Mouse (Mus musculus) forebrain, embryonic 12.5 days (tissue): ENCODE results near the gene Wnt4. TPM values are rescaled to one million over a fixed set of nuclear protein-coding genes. Genes with fewer than 3 reads are reported as not detected.

Source experiments
- ATAC-seq: fragments of 200-750 bp; cut with Nextera tagmentation; 2 replicates; pipeline ENCODE4 v1.8.0; 2017; ENCODE audit warnings: moderate TSS enrichment; ENCODE audit not compliant: low FRiP score
- H3K27ac ChIP-seq: fragments of 300-500 bp; sonication (generic); 2 replicates; pipeline ENCODE4 v1.5.1; 2016; ENCODE audit warnings: mild to moderate bottlenecking
- H3K27me3 ChIP-seq: fragments of 300-500 bp; sonication (generic); 2 replicates; pipeline ENCODE4 v1.6.1; 2016; ENCODE audit warnings: mild to moderate bottlenecking
- H3K36me3 ChIP-seq: fragments of 300-500 bp; sonication (generic); replicated peaks from 2 replicates; pipeline ENCODE4 v1.6.1; 2016; ENCODE audit warnings: mild to moderate bottlenecking
- H3K4me1 ChIP-seq: fragments of 300-500 bp; sonication (generic); 2 replicates; pipeline ENCODE4 v1.6.1; 2016
- H3K4me2 ChIP-seq: fragments of 300-500 bp; sonication (generic); 2 replicates; pipeline ENCODE4 v1.6.1; 2016; ENCODE audit warnings: mild to moderate bottlenecking, moderate library complexity
- H3K4me3 ChIP-seq: fragments of 300-500 bp; sonication (generic); replicated peaks from 2 replicates; pipeline ENCODE4 v1.5.1; 2016; ENCODE audit warnings: mild to moderate bottlenecking
- H3K9ac ChIP-seq: fragments of 300-500 bp; sonication (generic); 2 replicates; pipeline ENCODE4 v1.6.1; 2016; ENCODE audit warnings: mild to moderate bottlenecking
- H3K9me3 ChIP-seq: fragments of 300-500 bp; sonication (generic); 2 replicates; pipeline ENCODE4 v1.6.1; 2016
- WGBS: fragments of 180-500 bp; shearing (Covaris S2); methylation state at CpG from one replicate; pipeline ENCODE4 v1.1.7; 2016; 5-methylcytosine and 5-hydroxymethylcytosine counted together
- polyA plus RNA-seq: library from polyadenylated mRNA; unstranded; fragments of >200 nt; fragmentation: Nextera tagmentation; extraction: Ambion mirVana; gene quantifications from 2 replicates; pipeline ENCODE4 v1.2.1, GENCODE M21; 2016

The Wnt4 gene
- polyA plus RNA-seq, 1 experiment from 2014 or later, result 0.52 TPM

GRCm38 (mm10) chr4:137316027-137316770 is 38.9 kb downstream of the Wnt4 start:
- H3K4me2 ChIP-seq, result no peak overlapping the region
- WGBS, result 83% methylated on average over 4 of the region's 4 CpGs
- no peak overlapping the region for H3K4me3 ChIP-seq
- no peaks in the 10 kb centered on the region for H3K4me1 ChIP-seq
- H3K9ac ChIP-seq, result no peak overlapping the region
- peaks cover 44% of the 10 kb centered on the region for H3K36me3 ChIP-seq
- ATAC-seq, result no peak
- H3K27ac ChIP-seq, result no peak overlapping the region
- H3K27me3 ChIP-seq, result no peaks in the 10 kb centered on the region
- no peaks in the 10 kb centered on the region for H3K9me3 ChIP-seq

GRCm38 (mm10) chr4:137324926-137325325 is 47.6 kb downstream of the Wnt4 start:
- Histone ChIP-seq H3K9me3 (no peaks in the 10 kb centered on the region), H3K9ac (no peak overlapping the region), H3K4me3 (no peak overlapping the region), H3K27ac (no peak overlapping the region), H3K4me1 (no peaks in the 10 kb centered on the region), H3K4me2 (no peak overlapping the region), H3K36me3 (peaks cover 62% of the 10 kb centered on the region), H3K27me3 (no peaks in the 10 kb centered on the region)
- WGBS, result 90% methylated on average over 6 of the region's 6 CpGs
- ATAC-seq, result no peak

DNA sequence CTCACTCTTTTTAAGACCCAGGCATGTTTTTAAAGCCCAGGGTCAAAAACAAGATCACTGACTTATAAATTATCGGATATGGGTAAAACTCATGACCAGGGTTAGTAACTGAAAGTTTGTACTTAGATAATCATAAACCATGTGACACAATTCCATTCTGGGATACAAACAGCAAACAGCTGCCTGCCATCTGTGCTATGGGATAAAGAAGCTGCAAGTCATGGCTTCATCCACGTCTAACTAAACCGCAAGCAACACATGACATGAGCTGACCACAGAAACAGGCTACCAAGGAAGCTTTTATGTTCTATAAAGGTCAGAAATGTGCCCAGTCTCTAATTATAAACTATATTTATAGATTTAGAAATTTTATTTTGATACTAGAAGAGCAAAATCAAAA is 49.2 kb downstream of the Wnt4 start:
- Histone ChIP-seq H3K9me3 (no peaks in the 10 kb centered on the region), H3K4me2 (no peak overlapping the region), H3K9ac (no peak overlapping the region), H3K4me1 (no peaks in the 10 kb centered on the region), H3K36me3 (peaks cover 56% of the 10 kb centered on the region), H3K27ac (no peak overlapping the region), H3K4me3 (no peak overlapping the region), H3K27me3 (no peaks in the 10 kb centered on the region)
- ATAC-seq, result no peak
- WGBS, result 97% methylated on average over 3 of the region's 3 CpGs

GRCm38 (mm10) chr4:137332051-137332450 is 54.8 kb downstream of the Wnt4 start:
- no peak for ATAC-seq
- H3K27me3 ChIP-seq, result no peaks in the 10 kb centered on the region
- no peak overlapping the region for H3K9ac ChIP-seq
- no peaks in the 10 kb centered on the region for H3K9me3 ChIP-seq
- H3K36me3 ChIP-seq, result peaks cover 58% of the 10 kb centered on the region
- no peaks in the 10 kb centered on the region for H3K4me1 ChIP-seq
- no peak overlapping the region for H3K4me3 ChIP-seq
- no peak overlapping the region for H3K4me2 ChIP-seq
- H3K27ac ChIP-seq, result no peak overlapping the region

DNA sequence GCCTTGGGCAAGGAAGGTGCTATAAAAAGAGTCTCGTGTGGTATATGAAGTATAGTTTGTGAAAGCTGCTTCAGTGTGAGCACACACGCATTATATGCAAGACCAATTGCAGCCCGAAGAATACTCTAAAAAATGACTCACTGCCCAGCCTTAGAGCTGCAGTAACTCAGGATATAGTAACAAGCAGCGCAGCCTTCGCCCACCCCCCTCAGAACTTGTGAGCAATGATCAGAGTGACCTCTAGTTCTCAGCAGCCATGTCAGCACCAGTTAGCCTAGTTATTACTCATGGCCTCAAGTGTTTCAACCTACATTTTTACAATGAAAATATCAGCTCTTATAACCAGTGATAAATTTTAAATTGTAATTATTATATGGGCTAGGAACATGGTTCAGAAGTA is 59.2 kb downstream of the Wnt4 start:
- H3K36me3 ChIP-seq, result peaks cover 31% of the 10 kb centered on the region
- no peak for ATAC-seq
- WGBS, result 93% methylated on average over 5 of the region's 5 CpGs

DNA sequence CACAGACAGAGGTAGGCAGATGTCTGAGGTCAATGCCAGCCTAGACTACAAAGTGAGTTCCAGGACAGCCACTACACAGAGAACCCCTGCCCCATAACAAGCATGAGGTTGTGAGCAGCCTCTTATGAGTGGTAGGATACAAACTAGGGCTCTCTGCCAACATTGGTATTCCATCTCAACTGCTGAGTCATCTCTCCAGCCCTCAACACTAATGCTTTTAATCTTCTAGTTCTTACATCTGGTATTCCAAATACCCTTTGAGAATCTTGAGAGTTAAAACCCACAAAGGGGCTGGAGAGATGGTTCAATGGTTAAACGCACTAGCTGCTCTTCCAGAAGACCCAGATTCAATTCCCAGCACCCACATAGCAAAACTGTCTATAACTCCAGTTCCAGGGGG is 62.1 kb downstream of the Wnt4 start:
- H3K9ac ChIP-seq, result no peak overlapping the region
- ATAC-seq, result no peak

More for the DNA sequence above, 59.2 kb downstream of the Wnt4 start:
- H3K27me3 ChIP-seq, result no peaks in the 10 kb centered on the region
- no peak overlapping the region for H3K4me2 ChIP-seq
- H3K4me1 ChIP-seq, result no peaks in the 10 kb centered on the region
- H3K9ac ChIP-seq, result no peak overlapping the region
- H3K27ac ChIP-seq, result no peak overlapping the region
- no peak overlapping the region for H3K4me3 ChIP-seq
- no peaks in the 10 kb centered on the region for H3K9me3 ChIP-seq

DNA sequence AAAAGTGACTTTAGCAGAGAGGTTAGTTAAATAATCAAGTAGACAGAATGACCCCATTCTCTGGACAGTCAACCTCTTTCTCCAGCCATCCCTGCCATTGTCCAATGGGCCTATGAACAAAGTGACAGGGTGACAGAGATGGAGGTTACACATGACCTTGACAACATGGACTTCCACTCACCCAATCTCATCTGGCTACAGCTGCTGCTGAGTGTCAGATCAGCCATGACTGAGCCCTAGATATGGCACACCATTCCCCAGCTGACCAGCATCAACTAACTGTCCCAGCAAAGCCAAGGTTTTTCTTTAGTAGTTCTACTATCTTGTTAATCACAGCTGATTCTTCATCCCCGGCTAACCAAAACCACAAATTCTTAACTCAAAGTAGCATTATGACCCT is 65.5 kb downstream of the Wnt4 start:
- Histone ChIP-seq H3K4me1 (no peaks in the 10 kb centered on the region), H3K4me3 (no peak overlapping the region), H3K4me2 (no peak overlapping the region), H3K27ac (no peak overlapping the region), H3K9ac (no peak overlapping the region), H3K36me3 (peaks cover 9% of the 10 kb centered on the region; the same call in 1 of the 2 replicates), H3K27me3 (no peaks in the 10 kb centered on the region), H3K9me3 (no peaks in the 10 kb centered on the region)
- ATAC-seq, result no peak
- 94% methylated on average over 1 of the region's 1 CpGs for WGBS

More for the DNA sequence above, 62.1 kb downstream of the Wnt4 start:
- Histone ChIP-seq H3K27ac (no peak overlapping the region), H3K36me3 (peaks cover 14% of the 10 kb centered on the region; the same call in 1 of the 2 replicates), H3K4me1 (no peaks in the 10 kb centered on the region), H3K9me3 (no peaks in the 10 kb centered on the region), H3K27me3 (no peaks in the 10 kb centered on the region), H3K4me2 (no peak overlapping the region), H3K4me3 (no peak overlapping the region)
- WGBS, result 85% methylated on average over 1 of the region's 1 CpGs

GRCm38 (mm10) chr4:137345112-137345511 is 67.8 kb downstream of the Wnt4 start:
- no peak overlapping the region for H3K9ac ChIP-seq
- H3K4me3 ChIP-seq, result no peak overlapping the region
- H3K4me2 ChIP-seq, result no peak overlapping the region
- no peaks in the 10 kb centered on the region for H3K4me1 ChIP-seq
- no peak overlapping the region for H3K27ac ChIP-seq
- peaks cover 8% of the 10 kb centered on the region; the same call in 1 of the 2 replicates for H3K36me3 ChIP-seq
- no peak for ATAC-seq
- 78% methylated on average over 2 of the region's 2 CpGs for WGBS
- no peaks in the 10 kb centered on the region for H3K27me3 ChIP-seq
- no peaks in the 10 kb centered on the region for H3K9me3 ChIP-seq

- no peak overlapping the region for H3K4me2 ChIP-seq
- 96% methylated on average over 1 of the region's 1 CpGs for WGBS
- no peaks in the 10 kb centered on the region for H3K4me1 ChIP-seq
- H3K36me3 ChIP-seq, result 0 out of 2 replicates have a peak, but pooled peaks cover 3% of the 10 kb centered on the region
- no peak overlapping the region for H3K9ac ChIP-seq
- H3K4me3 ChIP-seq, result no peak overlapping the region
- ATAC-seq, result no peak
- no peaks in the 10 kb centered on the region for H3K27me3 ChIP-seq
- H3K27ac ChIP-seq, result no peak overlapping the region
- no peaks in the 10 kb centered on the region for H3K9me3 ChIP-seq
Measured at GRCm38 (mm10) chr4:137345790-137346189, 68.5 kb downstream of the Wnt4 start.

Other genes starting within 250 kb of the Wnt4 start
- 6.6 and 8.3 TPM in 2 replicates for gene Zbtb40, start 228.7 kb upstream of the Wnt4 start, polyA plus RNA-seq
- 584 and 589 TPM in 2 replicates for gene Cdc42, start 80.2 kb downstream of the Wnt4 start, polyA plus RNA-seq
- gene Cela3a, start 132.3 kb downstream of the Wnt4 start, polyA plus RNA-seq, result not detected in 2 replicates
- gene Cela3b, start 153.1 kb downstream of the Wnt4 start, polyA plus RNA-seq, result not detected in 2 replicates
- gene 1700013G24Rik, start 175.8 kb downstream of the Wnt4 start, polyA plus RNA-seq, result not detected in 2 replicates
- gene Hspg2, start 191.3 kb downstream of the Wnt4 start, polyA plus RNA-seq, result 8.0 and 8.9 TPM in 2 replicates